Mouse (Mus musculus): ENCODE measurements around the gene Plcxd2. TPM values are rescaled to one million over a fixed set of nuclear protein-coding genes. Genes with fewer than 3 reads are reported as not detected.

Gene Plcxd2
- total RNA-seq, 2 experiments from 2014 or later = 11.7 to 14.8 TPM

DNA sequence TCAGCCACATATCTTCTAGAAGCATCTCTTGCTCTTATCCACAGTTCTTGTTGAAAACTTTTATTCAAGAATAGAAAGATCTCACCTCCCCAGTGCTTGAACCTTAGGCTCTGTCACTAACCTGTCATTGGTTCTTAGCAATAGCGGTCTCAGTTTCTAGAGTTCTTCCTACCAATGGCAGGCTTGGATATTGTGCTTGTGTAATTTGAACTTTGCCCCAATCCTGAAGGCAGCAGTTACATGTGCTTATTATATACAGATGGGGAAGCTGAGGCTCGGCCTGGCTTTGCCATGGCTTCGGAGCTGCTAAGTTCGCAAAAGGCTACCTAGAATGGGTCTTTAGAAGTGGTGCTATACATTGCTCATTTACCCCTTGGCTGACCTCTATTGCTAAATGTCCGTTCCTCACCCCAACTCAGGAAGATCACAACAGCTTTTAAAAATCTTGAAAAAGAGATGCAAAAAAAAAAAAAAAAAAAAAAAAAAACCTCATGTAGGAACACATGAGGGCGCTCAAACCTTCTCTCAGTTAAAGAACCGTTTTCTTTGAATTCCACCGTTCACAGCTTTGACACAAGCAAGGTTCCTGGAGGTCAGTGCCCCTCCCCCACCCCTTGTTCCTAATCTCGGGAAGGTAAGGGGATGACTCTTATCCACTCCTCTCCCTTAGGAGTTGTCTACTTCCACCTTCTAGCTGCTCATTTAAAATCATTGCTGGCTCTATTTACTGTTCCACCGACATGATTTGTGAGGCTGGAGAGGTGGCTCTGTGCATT lies 18.9 kb downstream of the Plcxd2 start:
- no peak for DNase-seq (ENCODE audit: low spot score in 2 of 2)

DNA sequence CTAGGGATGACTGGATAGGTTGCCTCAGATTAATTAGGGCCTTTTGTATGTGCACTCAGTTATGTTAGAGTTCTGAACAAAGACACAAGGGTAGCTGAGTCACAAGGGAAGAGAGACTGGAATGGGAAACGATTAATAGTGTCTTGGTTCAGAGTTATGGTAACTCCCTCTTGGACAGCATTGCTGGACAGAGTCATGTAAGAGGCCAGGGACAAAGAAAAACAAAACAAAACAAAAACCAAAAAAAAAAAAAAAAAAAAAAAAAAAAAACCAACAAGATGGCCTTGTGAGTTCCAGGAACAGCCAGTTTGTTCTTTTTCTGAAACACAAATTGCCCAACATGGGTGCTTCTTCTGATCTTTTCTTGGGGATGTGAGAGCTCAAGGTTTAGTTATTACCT lies 23.8 kb downstream of the Plcxd2 start:
- DNase-seq (ENCODE audit: low spot score in 2 of 2) = no peak

DNA sequence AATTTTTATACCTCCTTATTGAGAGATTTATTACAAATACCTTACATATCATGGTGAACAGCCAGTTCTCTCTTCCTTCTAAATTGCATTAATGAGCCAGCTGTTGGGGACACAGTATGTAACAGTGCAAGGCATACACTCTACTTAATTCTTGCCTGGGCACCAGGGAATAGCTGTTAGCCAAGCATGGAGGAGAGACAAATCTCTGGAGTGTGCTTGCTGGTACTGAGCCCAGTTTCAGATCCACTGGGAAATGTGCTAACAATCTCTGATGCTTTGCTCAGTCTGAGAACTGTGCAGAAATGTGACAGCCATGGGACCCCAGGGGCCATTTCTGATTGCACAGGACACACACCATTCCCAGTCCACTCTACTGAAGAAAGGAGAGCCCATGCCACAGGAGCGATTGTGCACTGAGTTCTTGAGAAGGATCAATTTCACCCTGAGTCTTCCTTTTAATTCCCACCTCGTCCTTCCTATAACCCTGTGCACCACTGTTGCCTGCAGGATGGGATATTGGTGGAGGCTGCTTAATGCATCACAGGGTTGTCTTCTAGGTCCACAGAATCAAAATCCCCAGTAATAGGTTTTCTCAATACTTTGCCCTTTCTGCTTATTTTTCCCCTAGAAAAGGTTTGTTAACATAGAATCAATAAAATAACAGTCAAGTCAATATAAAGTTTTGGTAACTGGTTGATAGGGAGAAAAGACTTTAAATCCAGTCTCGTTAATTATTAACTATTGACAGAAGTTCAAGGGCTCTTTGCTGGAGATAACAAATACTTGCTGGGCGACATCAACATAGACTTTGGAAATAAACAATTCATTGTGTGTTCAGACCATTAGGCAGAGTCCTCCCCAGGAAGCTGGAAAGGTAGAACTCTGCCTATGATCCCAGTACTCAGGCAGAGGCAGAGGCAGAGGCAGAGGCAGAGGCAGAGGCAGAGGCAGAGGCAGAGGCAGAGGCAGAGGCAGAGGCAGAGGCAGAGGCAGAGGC lies 25.1 kb downstream of the Plcxd2 start:
- DNase-seq (ENCODE audit: low spot score in 2 of 2) = no peak

DNA sequence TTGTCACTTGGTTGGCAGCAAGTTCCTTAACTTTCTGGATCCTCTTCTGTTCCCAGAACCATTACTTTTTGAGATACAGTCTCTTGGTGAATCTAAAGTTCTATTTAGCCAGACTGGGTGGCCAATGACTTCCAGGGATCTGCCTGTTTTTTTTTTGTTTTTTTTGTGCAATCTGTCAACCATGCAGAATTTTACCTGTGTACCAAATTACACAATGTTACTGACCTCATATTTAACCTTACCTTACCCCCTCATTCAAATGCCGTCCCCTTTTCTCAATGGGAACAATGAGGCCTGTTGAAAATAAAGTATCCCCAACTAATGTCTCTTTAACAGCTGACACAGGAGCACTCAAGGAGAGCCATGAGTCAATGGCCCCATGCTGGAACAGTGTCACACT lies 33.8 kb downstream of the Plcxd2 start:
- no peak for DNase-seq (ENCODE audit: low spot score in 2 of 2)

DNA sequence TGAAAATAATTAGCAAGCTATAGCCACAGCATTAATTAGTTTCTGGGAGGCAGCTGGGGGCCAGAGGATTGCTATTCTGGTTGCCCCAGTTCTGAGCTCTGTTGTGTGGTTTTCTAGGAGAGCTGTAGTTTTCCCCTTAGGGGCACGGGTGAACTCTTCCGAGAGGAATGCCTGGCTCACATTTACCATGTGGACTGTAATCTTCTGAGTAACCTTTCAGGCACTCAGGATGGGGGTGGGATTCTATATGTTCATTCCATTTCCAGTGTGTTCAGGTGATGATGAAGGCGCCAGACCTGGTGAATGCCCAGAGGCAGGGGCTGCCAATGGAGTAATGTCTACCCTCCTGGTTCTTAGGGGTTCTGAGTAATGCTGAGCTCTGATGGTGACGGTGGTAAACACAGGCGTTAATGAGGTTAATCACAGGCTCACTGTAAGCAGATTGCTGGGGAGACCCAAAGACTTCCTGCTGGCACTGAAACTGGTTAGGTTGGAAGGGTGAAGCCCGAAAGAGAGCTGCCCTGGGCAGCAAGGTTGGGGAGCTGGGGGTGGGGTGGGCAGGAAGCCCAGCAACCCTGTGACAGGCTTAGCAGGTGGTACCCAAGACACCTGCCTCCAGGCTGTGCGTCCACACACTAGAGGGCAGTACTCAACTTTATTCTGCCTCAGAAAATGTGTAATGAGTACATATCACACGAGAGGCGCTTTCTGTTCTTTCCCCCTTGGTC lies 35.9 kb downstream of the Plcxd2 start:
- DNase-seq (ENCODE audit: low spot score in 2 of 2) = peak in 1 of 2 experiments; percentile 9

DNA sequence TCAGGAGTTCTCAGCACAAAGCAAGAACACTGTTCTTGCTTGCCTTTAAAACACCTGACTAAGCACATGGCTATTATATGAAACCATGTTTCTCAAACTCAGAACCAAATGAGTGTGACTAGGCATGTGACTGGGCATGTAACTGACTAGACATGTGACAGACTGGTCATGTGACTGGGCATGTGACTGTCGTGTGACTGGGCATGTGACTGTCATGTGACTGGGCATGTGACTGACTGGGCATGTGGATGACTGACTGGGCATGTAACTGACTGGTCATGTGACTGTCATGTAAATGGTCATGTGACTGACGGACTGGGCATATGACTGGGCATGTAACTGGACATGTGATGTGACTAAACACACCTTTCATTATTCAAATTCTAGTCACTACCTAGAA lies 39.8 kb downstream of the Plcxd2 start:
- DNase-seq (ENCODE audit: low spot score in 2 of 2) = no peak

DNA sequence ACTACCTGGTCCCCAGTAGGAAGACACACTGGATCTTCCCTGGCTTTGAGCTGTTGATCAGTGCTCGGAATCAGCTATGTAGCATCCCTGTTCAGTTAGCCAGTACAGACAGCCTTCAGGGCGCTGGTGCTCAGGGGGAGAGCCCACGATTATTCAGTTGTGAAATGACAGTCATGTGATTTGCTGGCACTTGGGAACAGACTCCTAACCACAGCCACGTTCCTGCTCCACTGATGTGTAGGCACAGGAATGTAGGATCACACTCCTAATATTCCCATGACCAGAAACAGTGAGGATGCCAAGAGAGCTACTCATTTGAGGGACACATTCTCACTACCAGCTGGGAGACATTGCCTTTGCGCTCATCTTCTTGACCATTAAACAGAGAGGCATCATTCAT lies 41.3 kb downstream of the Plcxd2 start:
- no peak for DNase-seq (ENCODE audit: low spot score in 2 of 2)

DNA sequence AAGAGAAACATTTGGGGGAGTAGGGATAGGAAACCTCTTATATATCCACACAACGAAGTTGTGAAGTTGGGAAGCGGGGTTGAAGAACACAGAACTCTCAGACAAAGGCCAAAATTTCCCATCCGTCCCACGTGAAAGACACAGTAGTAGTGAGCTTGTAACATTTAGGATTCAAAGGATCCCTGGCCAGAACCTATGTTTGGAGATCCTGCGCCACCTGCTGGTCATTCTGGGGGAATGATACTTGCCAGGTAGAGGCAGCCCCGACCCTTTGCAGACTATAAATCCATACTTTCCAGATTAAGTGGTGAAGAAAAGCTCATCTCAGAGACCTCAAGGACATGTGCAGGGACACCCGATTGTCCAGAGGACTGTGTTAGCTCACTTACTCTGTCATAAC lies 42.5 kb downstream of the Plcxd2 start:
- peak; percentile 13 to 82 for DNase-seq (ENCODE audit: low spot score in 2 of 2)

DNA sequence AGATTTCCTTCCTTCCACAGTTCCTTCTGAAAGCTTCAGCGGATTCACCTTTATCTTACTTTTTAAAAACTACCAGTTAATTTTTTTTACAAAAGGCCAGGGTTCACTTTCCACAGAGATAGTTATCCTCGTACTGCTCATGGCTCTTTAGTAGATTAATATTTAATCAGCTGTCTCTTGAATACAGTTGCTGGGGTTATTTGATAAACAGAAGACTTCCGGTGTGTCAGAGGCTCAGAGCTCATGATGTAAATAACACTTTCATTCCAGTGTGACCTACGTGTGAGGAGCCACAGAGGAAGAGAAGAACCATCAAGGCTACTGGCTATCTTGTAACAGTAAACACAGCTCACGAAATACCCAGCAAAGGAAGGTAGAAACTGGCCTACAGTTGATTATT lies 43.4 kb downstream of the Plcxd2 start:
- no peak for DNase-seq (ENCODE audit: low spot score in 2 of 2)

DNA sequence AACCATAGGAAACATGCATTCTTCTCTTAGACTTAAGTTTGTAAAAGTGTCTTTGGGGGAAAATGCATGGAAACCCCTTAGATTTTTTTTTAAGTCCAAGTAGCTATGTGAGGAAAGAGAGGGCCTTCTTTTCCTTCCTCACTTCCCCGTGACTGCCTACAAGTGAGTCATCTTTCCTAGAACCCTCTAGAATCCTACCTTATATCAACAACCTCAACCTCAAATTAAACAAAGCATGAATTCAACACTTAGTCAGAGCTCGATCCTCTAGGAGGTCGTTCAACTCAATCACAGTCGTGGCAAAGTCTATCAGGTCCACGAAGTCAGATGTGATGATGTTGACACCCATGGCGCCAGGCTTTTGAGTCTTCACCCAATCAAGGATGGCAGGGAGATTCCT lies 45.2 kb downstream of the Plcxd2 start:
- DNase-seq (ENCODE audit: low spot score in 2 of 2) = no peak

DNA sequence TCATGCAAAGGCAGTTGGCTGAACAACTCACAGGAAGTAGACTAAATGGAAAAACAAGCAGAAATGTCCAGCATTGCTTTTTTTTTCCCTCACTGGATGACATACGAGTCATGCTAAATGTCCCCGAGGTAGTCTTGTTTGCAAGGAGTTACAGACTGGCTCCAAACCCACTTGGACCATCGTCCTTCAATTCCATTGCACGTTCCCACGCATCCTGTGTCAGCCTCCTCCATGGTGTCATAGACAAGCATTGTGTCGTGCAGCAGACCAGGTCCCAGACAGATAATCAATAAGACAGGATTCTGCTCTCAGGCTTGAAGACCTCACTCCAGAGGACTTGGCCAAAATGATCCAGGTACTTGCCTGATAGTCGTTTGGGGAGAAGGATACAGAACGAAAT lies 46.2 kb downstream of the Plcxd2 start:
- DNase-seq (ENCODE audit: low spot score in 2 of 2) = no peak

DNA sequence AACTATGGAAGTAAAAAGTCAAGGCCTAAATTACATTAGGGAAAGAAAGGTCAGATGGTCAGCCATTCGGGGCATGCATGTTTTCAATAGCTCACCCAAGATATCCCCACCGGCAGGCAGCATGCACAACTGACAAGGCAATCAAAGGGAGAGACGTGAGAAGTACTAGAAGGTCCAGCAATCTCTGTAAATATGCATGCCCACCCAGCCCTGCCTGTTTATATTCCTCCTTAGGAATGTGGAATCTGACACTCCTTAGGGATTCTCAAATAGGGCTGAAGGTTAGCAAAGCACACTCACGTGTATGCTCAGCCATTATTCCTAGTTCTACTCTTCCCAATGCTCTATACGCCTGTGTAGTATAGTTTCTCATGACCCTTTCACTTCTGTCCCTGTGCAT lies 46.9 kb downstream of the Plcxd2 start:
- no peak for DNase-seq (ENCODE audit: low spot score in 2 of 2)

DNA sequence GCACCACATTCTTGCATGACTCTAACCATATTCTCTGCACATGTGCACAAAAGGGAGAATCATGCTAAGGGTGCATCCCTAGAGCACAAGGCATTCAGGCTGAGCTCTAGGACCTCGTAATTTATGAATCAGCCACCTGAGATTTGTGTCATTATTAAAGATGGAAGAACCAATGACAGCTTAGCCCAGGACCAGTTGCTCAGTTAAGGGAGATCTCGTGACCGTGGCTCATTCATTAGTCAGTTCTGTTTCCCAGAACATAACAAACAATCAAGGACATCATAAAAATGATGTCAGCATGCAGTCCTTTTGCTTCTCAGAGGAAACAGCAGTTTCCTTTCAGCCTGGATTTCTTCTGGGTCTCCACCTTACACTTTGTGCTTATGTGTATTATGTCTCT lies 49.0 kb downstream of the Plcxd2 start:
- no peak for DNase-seq (ENCODE audit: low spot score in 2 of 2)

DNA sequence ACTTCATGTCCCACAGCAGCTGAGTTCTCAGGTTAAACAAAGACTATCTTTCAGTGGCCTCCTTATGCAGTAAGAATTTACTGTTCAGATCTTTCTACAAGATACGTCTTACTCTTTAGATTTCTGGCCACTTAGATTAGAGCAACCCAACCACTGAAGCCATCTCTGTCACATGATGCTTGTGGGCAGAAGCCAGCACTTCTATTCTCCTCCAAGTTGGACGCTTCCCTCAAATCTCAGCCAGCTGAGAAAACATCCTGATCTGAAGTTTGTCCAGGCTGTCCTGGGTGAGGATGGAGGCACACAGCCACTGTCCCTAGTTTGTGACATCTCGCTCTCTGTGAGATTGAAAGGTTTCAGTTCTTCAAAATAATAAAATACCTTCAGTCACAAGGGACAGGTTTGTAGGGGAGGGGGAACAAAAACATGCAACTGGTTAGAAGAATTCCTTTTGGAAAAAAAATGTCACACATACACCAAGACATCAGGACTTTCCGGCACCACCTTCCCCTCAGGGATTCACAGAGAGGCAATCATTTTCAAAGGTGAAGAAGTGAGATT lies 53.5 kb downstream of the Plcxd2 start:
- DNase-seq (ENCODE audit: low spot score in 2 of 2) = no peak

DNA sequence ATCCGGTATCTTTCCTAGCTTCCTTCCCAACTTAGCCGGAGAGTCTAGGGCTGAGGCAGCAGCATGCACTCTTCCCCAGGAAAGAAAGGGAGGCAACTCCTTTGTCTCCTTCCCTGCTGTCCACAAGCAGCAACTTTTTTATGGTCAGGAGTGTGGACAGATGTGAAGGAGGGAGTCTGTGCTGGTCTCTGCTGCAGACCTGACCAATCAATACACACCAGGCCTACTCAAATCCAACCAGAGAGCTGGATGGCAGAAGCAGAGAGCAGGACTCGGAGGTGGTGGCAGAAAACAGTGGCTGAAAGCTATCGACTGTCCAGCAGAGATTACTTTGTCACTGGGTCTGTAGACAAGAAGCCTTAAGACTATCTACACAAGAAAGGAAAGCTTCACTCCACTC lies 56.6 kb downstream of the Plcxd2 start, which contains the start of gene Phldb2:
Gene Phldb2 (minus strand): TSS at position 205 of the 400 bp plus-strand sequence.
- DNase-seq (ENCODE audit: low spot score in 2 of 2) = no peak

DNA sequence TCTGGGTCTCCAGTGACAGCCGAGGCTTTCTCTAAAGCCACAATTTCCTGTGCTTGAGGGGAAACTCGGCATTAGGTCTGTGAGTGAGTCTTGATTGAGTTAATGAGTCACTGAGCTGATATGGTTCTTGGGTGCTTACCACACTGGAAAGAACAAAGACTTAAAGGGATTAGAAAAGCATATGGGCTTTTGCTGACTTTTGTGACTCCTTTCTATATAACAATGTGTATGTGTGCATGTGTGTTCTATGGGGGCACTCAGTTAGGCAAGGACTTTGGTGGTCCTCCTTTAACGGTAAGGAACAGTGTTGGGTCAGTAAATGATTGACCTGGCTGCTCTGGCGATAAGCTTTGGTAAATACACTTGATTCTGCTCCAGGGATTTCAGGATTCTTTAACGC lies 57.5 kb downstream of the Plcxd2 start:
- DNase-seq (ENCODE audit: low spot score in 2 of 2) = no peak

DNA sequence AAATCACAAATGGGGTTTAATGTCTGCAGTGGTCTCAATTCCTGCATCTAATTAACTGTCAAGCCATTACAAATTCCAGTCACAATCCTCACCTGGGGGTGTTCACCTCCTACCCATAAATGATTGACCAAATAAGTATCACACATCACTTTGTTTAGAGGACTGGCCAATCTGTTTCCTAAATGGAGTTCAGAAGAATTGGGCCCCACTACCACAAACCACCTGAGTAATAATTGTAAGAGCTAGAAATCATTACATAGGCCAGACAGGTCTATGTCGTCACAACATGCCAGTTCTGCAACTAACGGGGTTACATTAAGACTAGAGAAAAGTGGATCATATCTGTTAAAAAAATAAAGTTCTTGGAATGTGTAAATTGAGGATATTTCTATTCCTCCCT lies 58.0 kb downstream of the Plcxd2 start:
- DNase-seq (ENCODE audit: low spot score in 2 of 2) = no peak

DNA sequence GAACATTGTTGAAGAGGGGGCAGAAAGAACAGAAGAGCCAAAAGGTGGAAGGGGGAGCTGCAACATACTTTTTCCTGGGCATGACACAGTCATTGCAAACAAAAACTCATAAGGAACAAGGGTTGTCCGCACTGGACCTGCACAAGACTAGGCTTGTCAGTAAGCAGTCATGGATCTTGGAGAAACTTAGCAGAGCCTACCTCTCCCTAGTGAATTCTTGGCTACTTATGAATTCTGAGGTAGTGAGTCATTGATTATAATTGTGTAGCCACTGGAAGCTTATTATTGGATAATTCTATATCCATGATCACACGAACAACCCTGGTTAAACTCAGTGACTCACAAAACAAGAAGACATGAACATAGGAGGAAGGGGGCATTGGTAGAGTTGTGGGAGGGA lies 63.7 kb downstream of the Plcxd2 start:
- no peak for DNase-seq (ENCODE audit: low spot score in 2 of 2)

DNA sequence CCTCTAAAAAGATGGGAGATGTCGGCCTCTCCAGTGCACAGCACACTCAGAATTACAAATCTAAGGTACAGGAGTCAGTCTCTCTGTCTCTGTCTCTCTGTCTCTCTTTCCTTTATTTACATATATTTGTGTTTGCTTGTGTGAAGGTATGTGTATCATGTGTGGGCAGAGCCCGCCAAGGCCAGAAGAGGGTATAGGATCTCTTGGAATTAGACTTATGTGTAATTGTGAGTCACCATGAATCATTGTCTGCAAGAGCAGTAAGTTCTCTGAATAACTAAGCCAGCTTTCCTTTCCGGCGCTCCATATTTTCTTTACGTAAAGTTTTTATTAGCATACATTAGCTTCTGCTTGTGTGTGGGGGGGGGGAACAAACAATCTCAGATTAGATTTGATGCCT lies 64.4 kb downstream of the Plcxd2 start:
- no peak for DNase-seq (ENCODE audit: low spot score in 2 of 2)

DNA sequence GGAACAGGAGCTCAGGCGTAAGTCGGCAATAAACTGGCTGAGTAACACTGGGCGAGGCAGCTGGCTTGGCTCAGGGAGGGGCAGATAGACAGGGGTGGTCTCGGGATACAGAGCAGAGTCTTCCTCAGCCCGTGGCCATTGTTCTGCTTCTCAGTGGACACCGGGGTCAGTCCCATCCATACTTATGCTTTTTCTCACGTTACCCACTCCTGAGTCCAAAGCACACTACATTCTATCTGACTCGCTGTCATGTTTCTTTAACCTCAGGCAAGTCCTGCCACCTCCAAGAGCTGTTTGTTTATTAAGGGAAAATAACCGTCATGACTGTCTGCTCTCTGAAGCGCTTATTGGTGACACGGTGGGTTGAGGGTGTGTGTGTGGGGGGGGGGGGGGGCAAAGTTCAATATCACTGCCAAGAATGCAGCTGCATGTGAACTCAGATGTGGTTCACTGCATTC lies 64.8 kb downstream of the Plcxd2 start:
- DNase-seq (ENCODE audit: low spot score in 2 of 2) = no peak
